Mouse (Mus musculus): ENCODE measurements around the gene Olfr509. TPM values are rescaled to one million over a fixed set of nuclear protein-coding genes. Genes with fewer than 3 reads are reported as not detected.

Gene Olfr509
- total and polyA plus RNA-seq, 3 experiments: not detected

Other genes with a start within 250 kb of the Olfr509 start
- not detected in 2 replicates for gene Olfr497, start 231.5 kb downstream of the Olfr509 start, total RNA-seq (2012; rRNA removed)
- gene Olfr497, start 231.5 kb downstream of the Olfr509 start, total RNA-seq (2014; rRNA removed): not detected in 2 replicates
- gene Olfr497, start 231.5 kb downstream of the Olfr509 start, polyA plus RNA-seq (2012; ENCODE audit: insufficient read length, low read depth): not detected in 2 replicates
- not detected in 2 replicates for gene Olfr498, start 186.6 kb downstream of the Olfr509 start, total RNA-seq (2012; rRNA removed)
- not detected in 2 replicates for gene Olfr498, start 186.6 kb downstream of the Olfr509 start, total RNA-seq (2014; rRNA removed)
- not detected in 2 replicates for gene Olfr498, start 186.6 kb downstream of the Olfr509 start, polyA plus RNA-seq (2012; ENCODE audit: insufficient read length, low read depth)
- gene Olfr502, start 126.8 kb downstream of the Olfr509 start, total RNA-seq (2012; rRNA removed): not detected in 2 replicates
- gene Olfr502, start 126.8 kb downstream of the Olfr509 start, total RNA-seq (2014; rRNA removed): not detected in 2 replicates
- not detected in 2 replicates for gene Olfr502, start 126.8 kb downstream of the Olfr509 start, polyA plus RNA-seq (2012; ENCODE audit: insufficient read length, low read depth)
- not detected in 2 replicates for gene Olfr503, start 107.4 kb downstream of the Olfr509 start, total RNA-seq (2012; rRNA removed)
- gene Olfr503, start 107.4 kb downstream of the Olfr509 start, total RNA-seq (2014; rRNA removed): not detected in 2 replicates
- gene Olfr503, start 107.4 kb downstream of the Olfr509 start, polyA plus RNA-seq (2012; ENCODE audit: insufficient read length, low read depth): not detected in 2 replicates
- gene Olfr504, start 86.1 kb downstream of the Olfr509 start, total RNA-seq (2012; rRNA removed): not detected in 2 replicates
- gene Olfr504, start 86.1 kb downstream of the Olfr509 start, total RNA-seq (2014; rRNA removed): not detected in 2 replicates
- not detected in 2 replicates for gene Olfr504, start 86.1 kb downstream of the Olfr509 start, polyA plus RNA-seq (2012; ENCODE audit: insufficient read length, low read depth)
- not detected in 2 replicates for gene Olfr506, start 41.1 kb downstream of the Olfr509 start, total RNA-seq (2012; rRNA removed)
- gene Olfr506, start 41.1 kb downstream of the Olfr509 start, total RNA-seq (2014; rRNA removed): not detected in 2 replicates
- not detected in 2 replicates for gene Olfr506, start 41.1 kb downstream of the Olfr509 start, polyA plus RNA-seq (2012; ENCODE audit: insufficient read length, low read depth)
- gene Olfr507, start 30.1 kb downstream of the Olfr509 start, total RNA-seq (2012; rRNA removed): not detected in 2 replicates
- not detected in 2 replicates for gene Olfr507, start 30.1 kb downstream of the Olfr509 start, total RNA-seq (2014; rRNA removed)
- gene Olfr507, start 30.1 kb downstream of the Olfr509 start, polyA plus RNA-seq (2012; ENCODE audit: insufficient read length, low read depth): not detected in 2 replicates
- gene Olfr508, start 21.9 kb downstream of the Olfr509 start, total RNA-seq (2012; rRNA removed): not detected in 2 replicates
- gene Olfr508, start 21.9 kb downstream of the Olfr509 start, total RNA-seq (2014; rRNA removed): not detected in 2 replicates
- not detected in 2 replicates for gene Olfr508, start 21.9 kb downstream of the Olfr509 start, polyA plus RNA-seq (2012; ENCODE audit: insufficient read length, low read depth)
- not detected in 2 replicates for gene Olfr510, start 14.5 kb upstream of the Olfr509 start, total RNA-seq (2012; rRNA removed)
- gene Olfr510, start 14.5 kb upstream of the Olfr509 start, total RNA-seq (2014; rRNA removed): not detected in 2 replicates
- gene Olfr510, start 14.5 kb upstream of the Olfr509 start, polyA plus RNA-seq (2012; ENCODE audit: insufficient read length, low read depth): not detected in 2 replicates
- gene Olfr512, start 61.4 kb upstream of the Olfr509 start, total RNA-seq (2012; rRNA removed): not detected in 2 replicates
- not detected in 2 replicates for gene Olfr512, start 61.4 kb upstream of the Olfr509 start, total RNA-seq (2014; rRNA removed)
- not detected in 2 replicates for gene Olfr512, start 61.4 kb upstream of the Olfr509 start, polyA plus RNA-seq (2012; ENCODE audit: insufficient read length, low read depth)
- gene Olfr513, start 99.1 kb upstream of the Olfr509 start, total RNA-seq (2012; rRNA removed): not detected in 2 replicates
- not detected in 2 replicates for gene Olfr513, start 99.1 kb upstream of the Olfr509 start, total RNA-seq (2014; rRNA removed)
- gene Olfr513, start 99.1 kb upstream of the Olfr509 start, polyA plus RNA-seq (2012; ENCODE audit: insufficient read length, low read depth): not detected in 2 replicates
- not detected in 2 replicates for gene Olfr514, start 174.1 kb upstream of the Olfr509 start, total RNA-seq (2012; rRNA removed)
- gene Olfr514, start 174.1 kb upstream of the Olfr509 start, total RNA-seq (2014; rRNA removed): not detected in 2 replicates
- not detected in 2 replicates for gene Olfr514, start 174.1 kb upstream of the Olfr509 start, polyA plus RNA-seq (2012; ENCODE audit: insufficient read length, low read depth)
- gene Olfr516, start 198.6 kb upstream of the Olfr509 start, total RNA-seq (2012; rRNA removed): not detected in 2 replicates
- gene Olfr516, start 198.6 kb upstream of the Olfr509 start, total RNA-seq (2014; rRNA removed): not detected in 2 replicates
- gene Olfr516, start 198.6 kb upstream of the Olfr509 start, polyA plus RNA-seq (2012; ENCODE audit: insufficient read length, low read depth): not detected in 2 replicates
- not detected in 2 replicates for gene Olfr517, start 220.5 kb upstream of the Olfr509 start, total RNA-seq (2012; rRNA removed)
- gene Olfr517, start 220.5 kb upstream of the Olfr509 start, total RNA-seq (2014; rRNA removed): not detected in 2 replicates
- gene Olfr517, start 220.5 kb upstream of the Olfr509 start, polyA plus RNA-seq (2012; ENCODE audit: insufficient read length, low read depth): not detected in 2 replicates
- gene Olfr518, start 233.1 kb upstream of the Olfr509 start, total RNA-seq (2012; rRNA removed): not detected in 2 replicates
- gene Olfr518, start 233.1 kb upstream of the Olfr509 start, total RNA-seq (2014; rRNA removed): not detected in 2 replicates
- gene Olfr518, start 233.1 kb upstream of the Olfr509 start, polyA plus RNA-seq (2012; ENCODE audit: insufficient read length, low read depth): not detected in 2 replicates
- not detected in 2 replicates for gene Olfr519, start 242.5 kb upstream of the Olfr509 start, total RNA-seq (2012; rRNA removed)
- gene Olfr519, start 242.5 kb upstream of the Olfr509 start, total RNA-seq (2014; rRNA removed): not detected in 2 replicates
- gene Olfr519, start 242.5 kb upstream of the Olfr509 start, polyA plus RNA-seq (2012; ENCODE audit: insufficient read length, low read depth): not detected in 2 replicates